Mouse (Mus musculus) thymus, adult 2 months (tissue): Measurements from ENCODE around the gene Pygl. TPM values are rescaled to one million over a fixed set of nuclear protein-coding genes. Genes with fewer than 3 reads are reported as not detected.

Experiments
- DNase-seq: peaks from one replicate; pipeline ENCODE4 v3.0.0; 2021
- H3K27ac ChIP-seq: fragments of 200-500 bp; 2 replicates; pipeline ENCODE4 v1.5.1; 2012; ENCODE audit warnings: low read length, control low read depth; ENCODE audit not compliant: control insufficient read depth, insufficient read depth
- H3K27me3 ChIP-seq: fragments of 200-500 bp; 2 replicates; pipeline ENCODE4 v1.6.1; 2012; ENCODE audit warnings: mild to moderate bottlenecking, low read length, moderate library complexity, mixed read lengths; ENCODE audit not compliant: control insufficient read depth, insufficient read depth
- H3K36me3 ChIP-seq: fragments of 200-500 bp; 2 replicates; pipeline ENCODE4 v1.6.1; 2012; ENCODE audit warnings: mild to moderate bottlenecking, low read length, moderate library complexity; ENCODE audit not compliant: control insufficient read depth, insufficient read depth
- H3K4me1 ChIP-seq: fragments of 200-500 bp; replicated peaks from 2 replicates; pipeline ENCODE4 v1.6.1; 2012; ENCODE audit warnings: low read length; ENCODE audit not compliant: control insufficient read depth, insufficient read depth
- H3K4me3 ChIP-seq: fragments of 200-500 bp; 2 replicates; pipeline ENCODE4 v1.5.1; 2012; ENCODE audit warnings: mild to moderate bottlenecking, low read length, control low read depth, moderate library complexity; ENCODE audit not compliant: control insufficient read depth, insufficient read depth
- CTCF ChIP-seq: fragments of 200-500 bp; IDR thresholded peaks from 2 replicates; pipeline ENCODE4 v1.5.1; 2012; ENCODE audit warnings: mild to moderate bottlenecking, control low read depth, low read length, moderate library complexity, borderline replicate concordance; ENCODE audit not compliant: control insufficient read depth, poor library complexity, insufficient read depth; ENCODE audit errors: extremely low read depth
- POLR2A ChIP-seq: fragments of 200-500 bp; IDR thresholded peaks from 2 replicates; pipeline ENCODE4 v1.6.1; 2012; ENCODE audit warnings: mild to moderate bottlenecking, low read length, control low read depth, moderate library complexity; ENCODE audit not compliant: control insufficient read depth, poor library complexity, insufficient read depth; ENCODE audit errors: extremely low read depth
- WGBS: fragments of 180-500 bp; shearing (Covaris S2); methylation state at CpG from one replicate; pipeline ENCODE4 v1.1.7; 2018; 5-methylcytosine and 5-hydroxymethylcytosine counted together
- polyA plus RNA-seq: library from polyadenylated mRNA; depleted of rRNA; stranded (reverse); fragments of >200 nt; gene quantifications from 2 replicates; pipeline ENCODE4 v1.2.3, GENCODE M21; 2012

Pygl gene
- polyA plus RNA-seq, 1 experiment, result 19.7 TPM

GRCm38 (mm10) chr12:70164741-70165140 lies 66.5 kb downstream of the Pygl start:
- no peak for TF ChIP-seq CTCF
- TF ChIP-seq POLR2A, result no peak
- Histone ChIP-seq H3K27me3 (no peaks in the 10 kb centered on the region), H3K36me3 (no peaks in the 10 kb centered on the region), H3K4me1 (no peaks in the 10 kb centered on the region; the same call in 1 of the 2 replicates), H3K27ac (no peak overlapping the region), H3K4me3 (no peak overlapping the region)
- no peak for DNase-seq
- WGBS, result 90% methylated on average over 3 of the region's 3 CpGs

- Histone ChIP-seq H3K36me3 (no peaks in the 10 kb centered on the region), H3K27me3 (no peaks in the 10 kb centered on the region), H3K4me3 (no peak overlapping the region), H3K4me1 (no peaks in the 10 kb centered on the region; the same call in 1 of the 2 replicates), H3K27ac (no peak overlapping the region)
- no peak for DNase-seq
- 93% methylated on average over 5 of the region's 5 CpGs for WGBS
- TF ChIP-seq POLR2A, result no peak
- no peak for TF ChIP-seq CTCF
These were observed 70.2 kb downstream of the Pygl start for GRCm38 (mm10) chr12:70161057-70161456.

GRCm38 (mm10) chr12:70157292-70158066 lies 73.8 kb downstream of the Pygl start:
- Histone ChIP-seq H3K27ac (no peak overlapping the region), H3K4me3 (no peak overlapping the region), H3K27me3 (no peaks in the 10 kb centered on the region), H3K36me3 (no peaks in the 10 kb centered on the region), H3K4me1 (no peaks in the 10 kb centered on the region)
- WGBS, result 64% methylated on average over 5 of the region's 5 CpGs
- DNase-seq, result no peak
- TF ChIP-seq POLR2A (no peak), CTCF (no peak)

GRCm38 (mm10) chr12:70156222-70156621 lies 75.1 kb downstream of the Pygl start:
- H3K4me1 ChIP-seq, result no peaks in the 10 kb centered on the region
- WGBS, result 65% methylated on average over 6 of the region's 6 CpGs
- TF ChIP-seq POLR2A, result no peak
- TF ChIP-seq CTCF, result no peak
- no peak overlapping the region for H3K27ac ChIP-seq
- no peak overlapping the region for H3K4me3 ChIP-seq
- DNase-seq, result no peak
- H3K27me3 ChIP-seq, result no peaks in the 10 kb centered on the region
- H3K36me3 ChIP-seq, result no peaks in the 10 kb centered on the region

GRCm38 (mm10) chr12:70153842-70154241 lies 77.4 kb downstream of the Pygl start, which contains the start of gene Abhd12b:
TSS of gene Abhd12b (plus strand) at chr12:70154142.
- Histone ChIP-seq H3K36me3 (no peaks in the 10 kb centered on the region), H3K27ac (no peak within 1 kb of the TSS), H3K4me1 (peaks cover 2% of the 10 kb centered on the region), H3K27me3 (no peaks in the 10 kb centered on the region), H3K4me3 (no peak within 1 kb of the TSS)
- no peak for DNase-seq
- no peak for TF ChIP-seq CTCF
- no peak for TF ChIP-seq POLR2A
- WGBS, result 87% methylated on average over 3 of the region's 3 CpGs

- WGBS, result 18% methylated on average over 11 of the region's 11 CpGs
- H3K27me3 ChIP-seq, result no peaks in the 10 kb centered on the region
- no peak for TF ChIP-seq CTCF
- no peak for TF ChIP-seq POLR2A
- H3K4me1 ChIP-seq, result peaks cover 10% of the 10 kb centered on the region
- H3K4me3 ChIP-seq, result peak overlapping the region; percentile 39
- H3K36me3 ChIP-seq, result no peaks in the 10 kb centered on the region
- DNase-seq, result peak; percentile 58
- peak overlapping the region; percentile 57; the same call in 1 of the 2 replicates for H3K27ac ChIP-seq
These were observed 82.5 kb downstream of the Pygl start for GRCm38 (mm10) chr12:70148631-70149265.
